Mouse (Mus musculus) forebrain, embryonic 13.5 days (tissue): ENCODE data around the gene Ube2h. TPM values are rescaled to one million over a fixed set of nuclear protein-coding genes. Genes with fewer than 3 reads are reported as not detected.

ENCODE experiments used
- ATAC-seq: fragments of 200-750 bp; cut with Nextera tagmentation; 2 replicates; pipeline ENCODE4 v1.8.0; 2017
- H3K27ac ChIP-seq: fragments of 300-500 bp; sonication (generic); 2 replicates; pipeline ENCODE4 v1.5.1; 2015; ENCODE audit warnings: inconsistent platforms, mild to moderate bottlenecking, moderate library complexity
- H3K27me3 ChIP-seq: fragments of 300-500 bp; sonication (generic); 2 replicates; pipeline ENCODE4 v1.6.1; 2015; ENCODE audit warnings: mild to moderate bottlenecking, inconsistent platforms
- H3K36me3 ChIP-seq: fragments of 300-500 bp; sonication (generic); 2 replicates; pipeline ENCODE4 v1.6.1; 2015; ENCODE audit warnings: mild to moderate bottlenecking, inconsistent platforms; ENCODE audit not compliant: poor library complexity, severe bottlenecking
- H3K4me1 ChIP-seq: fragments of 300-500 bp; sonication (generic); 2 replicates; pipeline ENCODE4 v1.6.1; 2015; ENCODE audit warnings: inconsistent platforms
- H3K4me2 ChIP-seq: fragments of 300-500 bp; sonication (generic); 2 replicates; pipeline ENCODE4 v1.6.1; 2015; ENCODE audit warnings: inconsistent platforms, mild to moderate bottlenecking, moderate library complexity
- H3K4me3 ChIP-seq: fragments of 300-500 bp; sonication (generic); 2 replicates; pipeline ENCODE4 v1.5.1; 2015; ENCODE audit warnings: mild to moderate bottlenecking, inconsistent platforms
- H3K9ac ChIP-seq: fragments of 300-500 bp; sonication (generic); 2 replicates; pipeline ENCODE4 v1.6.1; 2015; ENCODE audit warnings: mild to moderate bottlenecking, inconsistent platforms
- H3K9me3 ChIP-seq: fragments of 300-500 bp; sonication (generic); replicated peaks from 2 replicates; pipeline ENCODE4 v1.6.1; 2016; ENCODE audit warnings: inconsistent platforms
- WGBS: fragments of 180-500 bp; shearing (Covaris S2); methylation state at CpG from one replicate; pipeline ENCODE4 v1.1.7; 2015; 5-methylcytosine and 5-hydroxymethylcytosine counted together
- microRNA counts: library from miRNA; unstranded; fragments of <30 nt; microRNA quantifications from one replicate; lab custom pipeline; 2016
- microRNA-seq: library from miRNA; unstranded; fragments of <30 nt; microRNA quantifications from one replicate; pipeline ENCODE4, GENCODE M21; 2016
- polyA plus RNA-seq: library from polyadenylated mRNA; unstranded; fragments of >200 nt; fragmentation: Nextera tagmentation; extraction: Ambion mirVana; gene quantifications from 2 replicates; pipeline ENCODE4 v1.2.1, GENCODE M21; 2015

Gene Ube2h
- polyA plus RNA-seq, 1 experiment from 2014 or later: 55.8 TPM

- H3K27ac ChIP-seq: no peak overlapping the region
- H3K9me3 ChIP-seq: no peaks in the 10 kb centered on the region
- no peaks in the 10 kb centered on the region for H3K36me3 ChIP-seq
- peaks cover 30% of the 10 kb centered on the region for H3K4me1 ChIP-seq
- H3K4me2 ChIP-seq: no peak overlapping the region
- H3K4me3 ChIP-seq: no peak overlapping the region
- no peak overlapping the region for H3K9ac ChIP-seq
- H3K27me3 ChIP-seq: peaks cover 86% of the 10 kb centered on the region
- no peak; the same call in 1 of the 2 replicates for ATAC-seq
- 73% methylated on average over 12 of the region's 12 CpGs for WGBS
Observed at GRCm38 (mm10) chr6:30169148-30169547, 135.2 kb downstream of the Ube2h start.

DNA sequence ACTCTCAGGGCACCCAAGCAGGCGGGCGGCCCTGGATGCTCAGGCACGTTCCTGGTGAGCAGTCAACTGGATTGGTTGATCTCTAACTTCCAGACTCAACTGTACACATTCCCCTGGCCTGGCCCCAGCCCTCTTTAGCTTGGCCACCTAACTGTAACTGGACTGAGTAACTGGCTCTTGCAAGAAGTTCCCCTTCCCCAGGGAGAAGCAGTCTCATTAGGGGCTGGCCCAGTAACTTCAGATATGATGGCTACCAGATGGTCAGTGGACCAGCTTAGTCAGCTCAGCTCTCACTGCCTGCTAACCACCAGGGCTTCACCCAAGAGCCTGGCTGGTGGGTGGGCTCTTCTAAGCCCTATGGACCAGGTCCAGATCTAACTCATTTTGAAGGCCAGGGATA lies 136.1 kb downstream of the Ube2h start:
- H3K4me3 ChIP-seq: no peak overlapping the region
- peaks cover 78% of the 10 kb centered on the region for H3K27me3 ChIP-seq
- peaks cover 21% of the 10 kb centered on the region for H3K4me1 ChIP-seq
- H3K9me3 ChIP-seq: no peaks in the 10 kb centered on the region
- no peaks in the 10 kb centered on the region for H3K36me3 ChIP-seq
- ATAC-seq: no peak
- H3K4me2 ChIP-seq: no peak overlapping the region
- H3K9ac ChIP-seq: no peak overlapping the region
- WGBS: 95% methylated on average over 3 of the region's 3 CpGs
- H3K27ac ChIP-seq: no peak overlapping the region

DNA sequence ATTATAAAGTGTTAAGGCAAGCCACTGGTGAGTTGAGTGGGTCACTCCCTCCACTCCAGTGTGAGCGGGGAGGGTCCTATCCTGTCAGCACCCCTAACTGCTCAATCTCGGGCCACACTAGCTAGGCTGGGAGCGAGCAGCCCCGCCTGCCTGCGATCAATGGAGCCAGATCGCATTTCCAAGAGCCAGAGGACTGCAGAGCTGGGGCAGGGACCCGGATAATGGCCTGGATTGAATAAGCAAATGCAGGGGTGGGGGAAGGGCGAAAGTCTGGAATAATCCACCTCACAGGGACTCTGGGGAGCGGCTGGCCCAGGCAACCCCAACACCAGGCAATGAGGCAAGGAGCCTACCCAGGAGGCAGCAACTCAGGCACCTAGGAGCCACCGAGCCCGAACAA lies 137.1 kb downstream of the Ube2h start:
- Histone ChIP-seq H3K9ac (no peak overlapping the region), H3K36me3 (no peaks in the 10 kb centered on the region), H3K4me2 (no peak overlapping the region), H3K27ac (no peak overlapping the region), H3K27me3 (peaks cover 67% of the 10 kb centered on the region), H3K9me3 (no peaks in the 10 kb centered on the region), H3K4me3 (no peak overlapping the region), H3K4me1 (peaks cover 14% of the 10 kb centered on the region)
- WGBS: 9% methylated on average over 11 of the region's 11 CpGs
- no peak for ATAC-seq

GRCm38 (mm10) chr6:30166349-30166748 lies 138.0 kb downstream of the Ube2h start:
- no peaks in the 10 kb centered on the region for H3K9me3 ChIP-seq
- no peaks in the 10 kb centered on the region for H3K36me3 ChIP-seq
- H3K4me1 ChIP-seq: peaks cover 14% of the 10 kb centered on the region
- H3K9ac ChIP-seq: no peak overlapping the region
- no peak overlapping the region for H3K4me2 ChIP-seq
- WGBS: 51% methylated on average over 3 of the region's 3 CpGs
- H3K27me3 ChIP-seq: peaks cover 62% of the 10 kb centered on the region
- no peak overlapping the region for H3K27ac ChIP-seq
- ATAC-seq: no peak
- H3K4me3 ChIP-seq: no peak overlapping the region

DNA sequence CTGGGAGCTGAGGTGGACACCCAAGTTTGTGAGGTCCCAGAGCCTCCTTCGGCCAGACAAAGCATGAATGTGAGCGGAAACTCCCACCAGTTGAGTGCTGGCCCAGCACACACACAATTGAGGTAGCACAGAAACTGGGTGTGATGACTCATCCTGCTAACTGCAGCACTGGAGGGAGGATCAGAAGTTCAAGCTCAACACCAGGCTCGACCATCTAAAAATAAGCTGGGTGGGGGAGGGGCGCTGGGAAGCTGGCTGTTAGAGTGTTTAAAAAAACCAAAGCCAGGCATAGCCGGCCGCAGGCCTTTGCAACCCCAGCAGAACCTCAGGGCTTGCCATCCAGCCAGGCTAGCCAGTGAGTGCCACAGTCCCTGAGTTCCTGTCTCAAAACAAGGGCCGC lies 142.2 kb downstream of the Ube2h start:
- ATAC-seq: no peak
- no peak overlapping the region for H3K27ac ChIP-seq
- peaks cover 2% of the 10 kb centered on the region for H3K4me1 ChIP-seq
- H3K9me3 ChIP-seq: no peaks in the 10 kb centered on the region
- WGBS: 51% methylated on average over 7 of the region's 7 CpGs
- H3K36me3 ChIP-seq: no peaks in the 10 kb centered on the region
- no peak overlapping the region for H3K4me3 ChIP-seq
- no peak overlapping the region for H3K4me2 ChIP-seq
- H3K9ac ChIP-seq: no peak overlapping the region
- peaks cover 19% of the 10 kb centered on the region for H3K27me3 ChIP-seq

GRCm38 (mm10) chr6:30161618-30162017 lies 142.7 kb downstream of the Ube2h start:
- ATAC-seq: no peak
- Histone ChIP-seq H3K9me3 (no peaks in the 10 kb centered on the region), H3K27ac (no peak overlapping the region), H3K9ac (no peak overlapping the region), H3K36me3 (no peaks in the 10 kb centered on the region), H3K4me1 (no peaks in the 10 kb centered on the region), H3K4me2 (no peak overlapping the region), H3K27me3 (peaks cover 14% of the 10 kb centered on the region), H3K4me3 (no peak overlapping the region)
- WGBS: 74% methylated on average over 2 of the region's 2 CpGs

MicroRNA genes within 50 kb of the gene (microRNA counts, 519-probe panel; counts per million panel counts)
- microRNA mmu-miR-182 (lab: Ali Mortazavi, UCI): 177 counts per million, percentile 53 among the panel's probes with 10 or more counts
- 177 counts per million, percentile 53 among the panel's probes with 10 or more counts for microRNA mmu-miR-183 (lab: Ali Mortazavi, UCI)
- microRNA mmu-miR-96 (lab: Ali Mortazavi, UCI): 2,343 counts per million, percentile 61 among the panel's probes with 10 or more counts

Small RNA genes lying within 50 kb of the gene (microRNA-seq; reads per million reads assigned to microRNA genes)
- 94.7 reads per million, percentile 50 among the genes with 10 or more reads in this experiment for gene Mir182
- 81.8 reads per million, percentile 49 among the genes with 10 or more reads in this experiment for gene Mir183
- gene Mir96: 24.1 reads per million, percentile 33 among the genes with 10 or more reads in this experiment

Other genes starting within 250 kb of the Ube2h start
- gene Zc3hc1, start 86.5 kb upstream of the Ube2h start, polyA plus RNA-seq: 69.2 and 77.7 TPM in 2 replicates
- gene Klhdc10, start 97.3 kb upstream of the Ube2h start, polyA plus RNA-seq: 26.9 and 28.5 TPM in 2 replicates
- gene Tmem209, start 205.2 kb upstream of the Ube2h start, polyA plus RNA-seq: 37.6 and 41.4 TPM in 2 replicates
- 0.26 TPM in 1 of 2 replicates, not detected in the other for gene Ssmem1, start 205.3 kb upstream of the Ube2h start, polyA plus RNA-seq
- gene Cpa2, start 237.0 kb upstream of the Ube2h start, polyA plus RNA-seq: 4.1 and 5.2 TPM in 2 replicates